Mouse (Mus musculus) heart, embryonic 11.5 days (tissue): ENCODE data around the gene Iqgap1. TPM values are rescaled to one million over a fixed set of nuclear protein-coding genes. Genes with fewer than 3 reads are reported as not detected.

Experiments used
- ATAC-seq: fragments of 200-750 bp; cut with Nextera tagmentation; replicated peaks from 2 replicates; pipeline ENCODE4 v1.8.0; 2017; ENCODE audit warnings: moderate library complexity; ENCODE audit not compliant: insufficient number of reproducible peaks, low FRiP score, low TSS enrichment
- H3K27ac ChIP-seq: fragments of 300-500 bp; sonication (generic); 2 replicates; pipeline ENCODE4 v1.5.1; 2014; ENCODE audit warnings: mild to moderate bottlenecking, low read depth, low read length
- H3K27me3 ChIP-seq: fragments of 300-500 bp; sonication (generic); 2 replicates; pipeline ENCODE4 v1.6.1; 2014; ENCODE audit warnings: mild to moderate bottlenecking, low read length, mixed read lengths; ENCODE audit not compliant: control insufficient read depth, insufficient read depth
- H3K36me3 ChIP-seq: fragments of 300-500 bp; sonication (generic); 2 replicates; pipeline ENCODE4 v1.6.1; 2014; ENCODE audit warnings: mild to moderate bottlenecking, low read length, moderate library complexity, mixed read lengths; ENCODE audit not compliant: control insufficient read depth, insufficient read depth
- H3K4me1 ChIP-seq: fragments of 300-500 bp; sonication (generic); 2 replicates; pipeline ENCODE4 v1.6.1; 2014; ENCODE audit warnings: low read length; ENCODE audit not compliant: control insufficient read depth, insufficient read depth
- H3K4me2 ChIP-seq: fragments of 300-500 bp; sonication (generic); 2 replicates; pipeline ENCODE4 v1.6.1; 2014; ENCODE audit warnings: mild to moderate bottlenecking, moderate library complexity
- H3K4me3 ChIP-seq: fragments of 300-500 bp; sonication (generic); 2 replicates; pipeline ENCODE4 v1.5.1; 2014; ENCODE audit warnings: low read depth, low read length
- H3K9ac ChIP-seq: fragments of 300-500 bp; sonication (generic); 2 replicates; pipeline ENCODE4 v1.6.1; 2014; ENCODE audit warnings: mild to moderate bottlenecking, low read depth, low read length, moderate library complexity
- H3K9me3 ChIP-seq: fragments of 300-500 bp; sonication (generic); replicated peaks from 2 replicates; pipeline ENCODE4 v1.6.1; 2016; ENCODE audit warnings: low read length; ENCODE audit not compliant: control insufficient read depth
- WGBS: fragments of 180-500 bp; shearing (Covaris S2); extraction: QIAGEN DNeasy Blood & Tissue Kit; methylation state at CpG from one replicate; pipeline ENCODE4 v1.1.7; 2014; ENCODE audit not compliant: insufficient replicate concordance; 5-methylcytosine and 5-hydroxymethylcytosine counted together
- polyA plus RNA-seq: library from polyadenylated mRNA; unstranded; fragments of >200 nt; fragmentation: Nextera tagmentation; extraction: Ambion mirVana; gene quantifications from 2 replicates; pipeline ENCODE4 v1.2.1, GENCODE M21; 2014

The Iqgap1 gene
- polyA plus RNA-seq, 1 experiment from 2014 or later: 33.5 TPM

- H3K4me3 ChIP-seq: no peak overlapping the region
- H3K27me3 ChIP-seq: no peaks in the 10 kb centered on the region
- ATAC-seq: no peak
- no peaks in the 10 kb centered on the region for H3K9me3 ChIP-seq
- H3K36me3 ChIP-seq: no peaks in the 10 kb centered on the region
- no peak overlapping the region for H3K9ac ChIP-seq
- 32% methylated on average over 2 of the region's 2 CpGs for WGBS
- H3K27ac ChIP-seq: no peak overlapping the region
- peak overlapping the region; percentile 18; the same call in 1 of the 2 replicates for H3K4me2 ChIP-seq
- peaks cover 6% of the 10 kb centered on the region for H3K4me1 ChIP-seq
Observed at GRCm38 (mm10) chr7:80849267-80849666, 23.5 kb upstream of the Iqgap1 start.

- H3K4me2 ChIP-seq: no peak overlapping the region
- no peaks in the 10 kb centered on the region for H3K27me3 ChIP-seq
- H3K4me3 ChIP-seq: no peak overlapping the region
- no peaks in the 10 kb centered on the region for H3K36me3 ChIP-seq
- ATAC-seq: no peak
- H3K9ac ChIP-seq: no peak overlapping the region
- 82% methylated on average over 5 of the region's 5 CpGs for WGBS
- no peak overlapping the region for H3K27ac ChIP-seq
- H3K9me3 ChIP-seq: no peaks in the 10 kb centered on the region
- peaks cover 6% of the 10 kb centered on the region for H3K4me1 ChIP-seq
Observed at GRCm38 (mm10) chr7:80846709-80847108, 20.9 kb upstream of the Iqgap1 start.

GRCm38 (mm10) chr7:80846280-80846678 is 20.5 kb upstream of the Iqgap1 start:
- Histone ChIP-seq H3K27ac (no peak overlapping the region), H3K27me3 (no peaks in the 10 kb centered on the region), H3K9me3 (no peaks in the 10 kb centered on the region), H3K9ac (no peak overlapping the region), H3K4me2 (no peak overlapping the region), H3K36me3 (no peaks in the 10 kb centered on the region), H3K4me1 (peaks cover 6% of the 10 kb centered on the region), H3K4me3 (no peak overlapping the region)
- no peak for ATAC-seq
- 87% methylated on average over 10 of the region's 10 CpGs for WGBS

- 66% methylated on average over 15 of the region's 15 CpGs for WGBS
- H3K27ac ChIP-seq: no peak overlapping the region
- H3K9ac ChIP-seq: no peak overlapping the region
- H3K4me2 ChIP-seq: no peak overlapping the region
- ATAC-seq: no peak
- no peaks in the 10 kb centered on the region for H3K9me3 ChIP-seq
- H3K4me1 ChIP-seq: peaks cover 6% of the 10 kb centered on the region
- no peaks in the 10 kb centered on the region for H3K27me3 ChIP-seq
- H3K36me3 ChIP-seq: no peaks in the 10 kb centered on the region
- no peak overlapping the region for H3K4me3 ChIP-seq
Observed at GRCm38 (mm10) chr7:80845621-80846279, 20.0 kb upstream of the Iqgap1 start.

- peaks cover 6% of the 10 kb centered on the region for H3K4me1 ChIP-seq
- no peak overlapping the region for H3K27ac ChIP-seq
- no peak overlapping the region for H3K4me2 ChIP-seq
- no peaks in the 10 kb centered on the region for H3K36me3 ChIP-seq
- no peaks in the 10 kb centered on the region for H3K27me3 ChIP-seq
- H3K9ac ChIP-seq: no peak overlapping the region
- H3K9me3 ChIP-seq: no peaks in the 10 kb centered on the region
- WGBS: 88% methylated on average over 12 of the region's 12 CpGs
- no peak overlapping the region for H3K4me3 ChIP-seq
- ATAC-seq: no peak
Observed at GRCm38 (mm10) chr7:80844691-80845090, 18.9 kb upstream of the Iqgap1 start.

GRCm38 (mm10) chr7:80843910-80844640 is 18.3 kb upstream of the Iqgap1 start:
- Histone ChIP-seq H3K27me3 (no peaks in the 10 kb centered on the region), H3K9ac (no peak overlapping the region), H3K27ac (no peak overlapping the region), H3K36me3 (no peaks in the 10 kb centered on the region), H3K9me3 (no peaks in the 10 kb centered on the region), H3K4me2 (no peak overlapping the region), H3K4me3 (no peak overlapping the region), H3K4me1 (peaks cover under 1% of the 10 kb centered on the region)
- 88% methylated on average over 8 of the region's 8 CpGs for WGBS
- no peak for ATAC-seq

- H3K4me2 ChIP-seq: no peak overlapping the region
- 89% methylated on average over 1 of the region's 1 CpGs for WGBS
- no peaks in the 10 kb centered on the region for H3K9me3 ChIP-seq
- H3K9ac ChIP-seq: no peak overlapping the region
- H3K27me3 ChIP-seq: no peaks in the 10 kb centered on the region
- H3K4me1 ChIP-seq: no peaks in the 10 kb centered on the region
- H3K36me3 ChIP-seq: no peaks in the 10 kb centered on the region
- no peak overlapping the region for H3K27ac ChIP-seq
- no peak for ATAC-seq
- no peak overlapping the region for H3K4me3 ChIP-seq
Observed at GRCm38 (mm10) chr7:80843176-80843575, 17.4 kb upstream of the Iqgap1 start.

- H3K9me3 ChIP-seq: no peaks in the 10 kb centered on the region
- no peaks in the 10 kb centered on the region for H3K36me3 ChIP-seq
- H3K4me2 ChIP-seq: no peak overlapping the region
- 0 out of 2 replicates have a peak, but pooled peaks cover 2% of the 10 kb centered on the region for H3K4me1 ChIP-seq
- no peak for ATAC-seq
- WGBS: 66% methylated on average over 5 of the region's 5 CpGs
- H3K27me3 ChIP-seq: no peaks in the 10 kb centered on the region
- H3K4me3 ChIP-seq: no peak overlapping the region
- H3K9ac ChIP-seq: no peak overlapping the region
- H3K27ac ChIP-seq: no peak overlapping the region
Observed at GRCm38 (mm10) chr7:80842132-80842531, 16.4 kb upstream of the Iqgap1 start.
